Mouse (Mus musculus) kidney, embryonic 15.5 days (tissue): Measurements from ENCODE around the gene Retreg2. TPM values are rescaled to one million over a fixed set of nuclear protein-coding genes. Genes with fewer than 3 reads are reported as not detected.

ENCODE experiments used
- ATAC-seq: fragments of 200-750 bp; cut with Nextera tagmentation; replicated peaks from 2 replicates; pipeline ENCODE4 v1.8.0; 2017; ENCODE audit warnings: moderate TSS enrichment; ENCODE audit not compliant: low FRiP score
- H3K27ac ChIP-seq: fragments of 300-500 bp; sonication (generic); 2 replicates; pipeline ENCODE4 v1.5.1; 2015; ENCODE audit warnings: mild to moderate bottlenecking, inconsistent platforms
- H3K27me3 ChIP-seq: fragments of 300-500 bp; sonication (generic); 2 replicates; pipeline ENCODE4 v1.6.1; 2015; ENCODE audit warnings: inconsistent platforms
- H3K36me3 ChIP-seq: fragments of 300-500 bp; sonication (generic); 2 replicates; pipeline ENCODE4 v1.6.1; 2015; ENCODE audit warnings: inconsistent platforms
- H3K4me1 ChIP-seq: fragments of 300-500 bp; sonication (generic); 2 replicates; pipeline ENCODE4 v1.6.1; 2015; ENCODE audit warnings: inconsistent platforms
- H3K4me2 ChIP-seq: fragments of 300-500 bp; sonication (generic); 2 replicates; pipeline ENCODE4 v1.6.1; 2015; ENCODE audit warnings: moderate library complexity, mild to moderate bottlenecking, inconsistent platforms
- H3K4me3 ChIP-seq: fragments of 300-500 bp; sonication (generic); replicated peaks from 2 replicates; pipeline ENCODE4 v1.5.1; 2015; ENCODE audit warnings: mild to moderate bottlenecking, inconsistent platforms
- H3K9ac ChIP-seq: fragments of 300-500 bp; sonication (generic); 2 replicates; pipeline ENCODE4 v1.6.1; 2015; ENCODE audit warnings: mild to moderate bottlenecking, inconsistent platforms
- H3K9me3 ChIP-seq: fragments of 300-500 bp; sonication (generic); replicated peaks from 2 replicates; pipeline ENCODE4 v1.6.1; 2016; ENCODE audit warnings: inconsistent platforms
- WGBS: fragments of 180-500 bp; shearing (Covaris S2); methylation state at CpG from one replicate; pipeline ENCODE4 v1.1.7; 2015; ENCODE audit warnings: mixed read lengths; 5-methylcytosine and 5-hydroxymethylcytosine counted together
- polyA plus RNA-seq: library from polyadenylated mRNA; unstranded; fragments of >200 nt; fragmentation: Nextera tagmentation; extraction: Ambion mirVana; gene quantifications from 2 replicates; pipeline ENCODE4 v1.2.1, GENCODE M21; 2015

The Retreg2 gene
- polyA plus RNA-seq, 1 experiment from 2014 or later = 53.5 TPM

DNA sequence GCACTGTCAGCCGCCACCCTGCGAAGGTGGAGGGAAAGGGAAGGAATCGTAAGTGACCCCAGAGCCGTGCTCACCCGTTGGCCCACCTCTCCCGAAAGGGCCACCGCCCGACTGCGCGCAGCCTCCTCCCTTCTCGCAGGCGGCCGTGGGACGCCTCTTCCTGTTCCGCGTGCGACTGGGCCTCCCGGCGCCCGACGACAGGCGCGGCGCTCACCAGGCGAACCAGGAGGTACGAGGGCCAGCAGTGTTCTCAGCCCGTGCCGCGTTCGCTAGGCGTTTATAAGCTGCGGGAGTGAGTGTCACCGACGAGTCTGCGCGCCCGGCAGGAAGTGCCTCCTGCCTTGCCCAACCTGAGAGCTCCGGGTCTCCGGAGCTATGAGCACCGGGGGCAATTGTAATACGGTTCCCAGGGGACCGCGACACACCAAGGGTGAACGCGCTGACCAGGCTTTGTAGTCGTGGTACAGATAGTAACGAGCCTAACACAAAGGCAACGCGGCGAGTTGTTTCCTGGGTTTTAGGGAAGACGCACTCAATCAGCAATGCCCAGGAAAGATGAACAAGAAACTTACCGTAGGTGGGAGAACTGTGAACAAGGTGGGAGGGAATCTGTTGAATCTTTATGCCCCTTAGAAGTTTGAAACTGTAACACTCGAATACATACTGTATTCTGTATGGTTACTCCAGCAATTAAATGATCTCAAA lies 940 bp upstream of the Retreg2 start:
- H3K9ac ChIP-seq = peak overlapping the region; percentile 95
- peak overlapping the region; percentile 93 for H3K4me2 ChIP-seq
- peak; percentile 40 for ATAC-seq
- peak overlapping the region; percentile 98 for H3K27ac ChIP-seq
- peak overlapping the region; percentile 84 for H3K4me3 ChIP-seq
- H3K4me1 ChIP-seq = peaks cover 24% of the 10 kb centered on the region
- H3K9me3 ChIP-seq = no peaks in the 10 kb centered on the region
- no peaks in the 10 kb centered on the region for H3K27me3 ChIP-seq
- H3K36me3 ChIP-seq = peaks cover 56% of the 10 kb centered on the region
- WGBS = under 1% methylated on average over 53 of the region's 53 CpGs

DNA sequence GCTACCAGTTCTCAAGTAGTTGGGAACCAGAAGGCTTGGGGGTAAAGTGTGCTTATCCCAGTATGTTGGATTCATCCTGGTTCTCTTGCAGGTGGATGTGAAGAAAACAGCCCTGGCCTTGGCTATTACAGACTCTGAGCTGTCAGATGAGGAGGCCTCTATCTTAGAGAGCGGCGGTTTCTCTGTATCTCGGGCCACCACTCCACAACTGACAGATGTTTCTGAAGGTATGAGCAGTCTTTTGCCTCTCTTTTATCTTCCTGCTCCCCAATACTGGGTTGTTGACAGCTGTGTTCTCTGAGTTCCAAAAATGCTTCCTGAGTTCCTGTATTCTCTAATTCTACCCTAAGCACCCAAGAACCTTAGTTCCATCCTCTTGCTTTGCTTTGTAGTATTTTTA lies 3.0 kb downstream of the Retreg2 start:
- no peak for ATAC-seq

DNA sequence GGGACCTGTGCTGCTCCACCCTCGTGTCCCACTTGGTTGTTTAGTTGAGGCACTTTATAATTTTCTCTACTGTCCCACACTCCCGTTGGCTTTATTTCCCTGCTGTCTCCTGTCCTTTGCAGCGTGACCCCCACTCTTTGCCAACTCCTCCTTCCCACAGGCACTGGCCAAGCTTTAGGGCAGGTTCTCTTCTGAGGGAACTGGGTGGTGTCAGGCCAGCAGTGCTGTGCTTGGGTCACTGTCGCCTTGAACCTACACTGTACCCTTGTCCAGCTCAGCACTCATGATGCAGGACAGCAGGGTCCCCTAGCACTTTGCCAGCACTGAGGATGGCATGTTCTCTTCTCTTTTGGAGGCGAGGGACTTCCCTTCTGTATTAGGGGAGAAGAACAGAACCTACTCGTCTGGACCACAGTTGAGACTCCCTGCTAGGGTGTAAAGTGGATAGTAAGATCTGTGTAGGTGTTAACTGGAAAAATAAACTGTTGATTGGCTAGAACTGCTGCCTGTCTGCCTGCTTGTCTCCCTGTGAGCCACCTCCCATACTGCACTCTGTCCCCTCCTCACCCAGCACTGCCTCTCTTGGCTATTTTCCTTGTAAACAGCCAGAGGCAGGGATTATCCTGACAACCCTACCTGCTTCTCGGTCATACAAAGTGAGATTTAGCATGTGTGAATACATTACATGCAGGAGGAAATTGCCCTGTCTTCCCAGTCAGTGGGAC lies 5.0 kb downstream of the Retreg2 start:
- Histone ChIP-seq H3K4me1 (peaks cover 14% of the 10 kb centered on the region), H3K27ac (no peak overlapping the region), H3K9me3 (no peaks in the 10 kb centered on the region), H3K4me3 (no peak overlapping the region), H3K36me3 (peaks cover 58% of the 10 kb centered on the region), H3K9ac (no peak overlapping the region), H3K27me3 (no peaks in the 10 kb centered on the region), H3K4me2 (no peak overlapping the region)
- WGBS = 84% methylated on average over 7 of the region's 7 CpGs
- ATAC-seq = no peak

More for the DNA sequence above, 3.0 kb downstream of the Retreg2 start:
- peaks cover 23% of the 10 kb centered on the region for H3K4me1 ChIP-seq
- peaks cover 58% of the 10 kb centered on the region for H3K36me3 ChIP-seq
- no peak overlapping the region for H3K4me2 ChIP-seq
- no peaks in the 10 kb centered on the region for H3K9me3 ChIP-seq
- no peak overlapping the region for H3K27ac ChIP-seq
- 97% methylated on average over 3 of the region's 3 CpGs for WGBS
- H3K9ac ChIP-seq = no peak overlapping the region
- no peak overlapping the region for H3K4me3 ChIP-seq
- H3K27me3 ChIP-seq = no peaks in the 10 kb centered on the region

DNA sequence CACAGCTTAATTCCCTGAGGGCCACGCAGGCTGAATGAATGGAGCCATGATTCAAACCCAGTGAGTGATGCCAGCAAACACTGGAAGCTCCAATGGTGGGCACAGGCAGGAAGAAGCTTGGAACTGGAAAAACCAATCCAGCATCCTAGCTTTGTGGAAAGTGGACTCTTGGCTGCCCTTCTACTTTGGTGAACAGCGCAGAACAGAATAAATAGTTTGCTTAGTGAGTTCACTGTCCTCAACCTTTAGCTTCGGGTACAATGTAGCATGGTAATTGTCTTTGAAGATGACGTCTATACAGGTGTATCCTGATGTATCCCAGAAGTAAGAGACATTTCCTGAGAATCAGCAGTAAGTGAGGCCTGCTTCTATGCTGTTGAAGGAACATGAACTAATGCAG lies 6.1 kb downstream of the Retreg2 start:
- H3K36me3 ChIP-seq = peaks cover 58% of the 10 kb centered on the region

DNA sequence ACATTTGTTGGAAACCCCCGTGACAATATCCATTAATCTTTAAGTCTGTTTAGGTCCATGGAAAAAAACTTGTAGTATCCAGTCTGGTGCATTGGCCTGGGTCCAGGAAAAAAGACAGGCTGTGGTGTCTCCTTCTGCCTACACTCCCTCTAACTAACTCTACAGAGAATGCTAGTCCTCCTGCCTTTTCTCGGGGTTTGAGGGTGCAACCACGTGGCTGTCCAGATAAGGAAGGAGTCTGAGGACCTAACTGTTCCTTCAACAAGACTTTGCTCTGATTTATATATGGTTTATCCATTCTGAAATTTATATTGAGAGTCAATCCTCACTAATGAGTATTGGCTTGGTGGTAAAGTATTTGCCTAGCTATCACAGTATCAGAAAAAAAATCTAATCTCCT lies 13.3 kb downstream of the Retreg2 start:
- H3K4me3 ChIP-seq = no peak overlapping the region
- no peaks in the 10 kb centered on the region for H3K4me1 ChIP-seq
- H3K9ac ChIP-seq = no peak overlapping the region
- H3K36me3 ChIP-seq = no peaks in the 10 kb centered on the region
- WGBS = 53% methylated on average over 3 of the region's 3 CpGs
- H3K27ac ChIP-seq = no peak overlapping the region
- ATAC-seq = no peak
- H3K4me2 ChIP-seq = no peak overlapping the region
- no peaks in the 10 kb centered on the region for H3K9me3 ChIP-seq
- no peaks in the 10 kb centered on the region for H3K27me3 ChIP-seq

More for the DNA sequence above, 6.1 kb downstream of the Retreg2 start:
- Histone ChIP-seq H3K9ac (no peak overlapping the region), H3K4me3 (no peak overlapping the region), H3K9me3 (no peaks in the 10 kb centered on the region), H3K27me3 (no peaks in the 10 kb centered on the region), H3K27ac (no peak overlapping the region), H3K4me1 (peaks cover 7% of the 10 kb centered on the region), H3K4me2 (no peak overlapping the region)
- WGBS = 91% methylated on average over 4 of the region's 4 CpGs
- ATAC-seq = no peak

DNA sequence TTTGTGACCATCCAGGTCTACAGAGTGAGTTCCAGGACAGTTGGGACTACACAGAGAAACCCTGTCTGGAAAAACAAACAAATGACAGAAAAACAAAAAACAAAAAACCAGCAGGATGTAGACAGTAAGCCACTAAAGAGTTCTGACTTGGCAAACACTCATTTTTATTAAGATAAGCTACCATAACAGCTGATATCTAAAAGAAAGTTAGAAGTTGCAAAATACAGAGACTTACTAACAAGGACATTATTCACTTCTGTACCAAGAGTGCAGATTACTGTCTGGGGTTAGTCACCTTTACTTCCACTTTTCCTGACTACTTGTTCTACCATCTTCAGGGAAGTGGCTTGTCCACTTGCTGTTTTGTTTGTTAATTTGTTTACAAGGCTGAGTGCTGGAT lies 16.4 kb downstream of the Retreg2 start:
- Histone ChIP-seq H3K27ac (no peak overlapping the region), H3K27me3 (no peaks in the 10 kb centered on the region), H3K4me2 (no peak overlapping the region), H3K9ac (no peak overlapping the region), H3K9me3 (no peaks in the 10 kb centered on the region), H3K4me1 (no peaks in the 10 kb centered on the region), H3K4me3 (no peak overlapping the region), H3K36me3 (no peaks in the 10 kb centered on the region)
- no peak for ATAC-seq

DNA sequence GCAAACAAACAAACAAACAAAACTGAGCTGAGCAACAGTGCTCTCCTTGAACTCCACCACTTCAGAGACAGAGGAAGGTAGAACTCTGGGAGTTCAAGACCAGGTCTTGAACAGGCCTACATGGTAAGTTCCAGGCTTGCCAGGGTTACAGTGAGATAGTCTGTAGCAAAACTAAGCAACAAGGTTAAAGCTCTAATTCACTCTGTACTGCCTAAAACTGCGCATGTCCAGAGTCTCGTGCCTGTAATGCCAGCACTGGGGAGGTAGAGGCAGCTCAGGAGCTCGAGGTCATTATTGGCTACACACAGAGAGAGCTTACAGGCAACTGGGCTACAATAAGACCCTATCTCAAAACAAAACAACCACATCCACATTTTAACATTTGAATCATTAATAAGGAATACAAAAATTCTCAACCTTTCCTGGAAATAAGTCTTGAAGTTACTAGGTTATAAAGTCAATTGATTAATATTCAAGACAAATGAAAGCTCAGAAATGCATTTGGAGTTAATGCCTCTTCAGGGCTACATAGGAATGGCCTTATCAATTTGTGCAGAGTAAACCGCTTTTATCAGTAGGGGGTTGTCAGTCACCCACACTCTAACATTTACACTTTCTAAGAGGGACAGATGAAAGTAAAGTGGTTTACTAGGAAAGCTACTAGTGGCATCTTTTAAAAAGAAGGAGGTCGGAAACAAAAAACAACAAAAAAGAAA lies 17.1 kb downstream of the Retreg2 start:
- Histone ChIP-seq H3K36me3 (no peaks in the 10 kb centered on the region), H3K4me1 (no peaks in the 10 kb centered on the region), H3K27ac (no peak overlapping the region), H3K4me2 (no peak overlapping the region), H3K4me3 (no peak overlapping the region), H3K27me3 (no peaks in the 10 kb centered on the region), H3K9ac (no peak overlapping the region), H3K9me3 (no peaks in the 10 kb centered on the region)
- no peak for ATAC-seq
- WGBS = 75% methylated on average over 5 of the region's 5 CpGs

DNA sequence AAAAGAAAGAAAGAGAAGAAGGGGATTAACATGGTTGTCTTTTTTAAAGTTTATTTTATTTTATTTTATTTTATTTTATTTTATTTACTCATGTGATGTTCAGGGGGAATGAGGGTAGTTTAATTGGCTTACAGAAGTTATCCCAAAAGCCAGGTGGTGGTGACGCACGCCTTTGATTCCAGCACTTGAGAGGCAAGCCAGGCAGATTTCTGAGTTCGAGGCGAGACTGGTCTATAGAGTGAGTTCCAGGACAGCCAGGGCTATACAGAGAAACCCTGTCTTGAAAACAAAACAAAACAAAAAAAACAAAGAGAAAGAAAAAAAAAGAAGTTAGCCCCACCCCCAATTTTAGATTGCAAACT lies 17.7 kb downstream of the Retreg2 start:
- no peak overlapping the region for H3K4me3 ChIP-seq
- no peak overlapping the region for H3K4me2 ChIP-seq
- H3K36me3 ChIP-seq = no peaks in the 10 kb centered on the region
- 83% methylated on average over 4 of the region's 4 CpGs for WGBS
- no peak overlapping the region for H3K9ac ChIP-seq
- no peaks in the 10 kb centered on the region for H3K27me3 ChIP-seq
- no peak overlapping the region for H3K27ac ChIP-seq
- H3K4me1 ChIP-seq = no peaks in the 10 kb centered on the region
- H3K9me3 ChIP-seq = no peaks in the 10 kb centered on the region
- ATAC-seq = no peak

DNA sequence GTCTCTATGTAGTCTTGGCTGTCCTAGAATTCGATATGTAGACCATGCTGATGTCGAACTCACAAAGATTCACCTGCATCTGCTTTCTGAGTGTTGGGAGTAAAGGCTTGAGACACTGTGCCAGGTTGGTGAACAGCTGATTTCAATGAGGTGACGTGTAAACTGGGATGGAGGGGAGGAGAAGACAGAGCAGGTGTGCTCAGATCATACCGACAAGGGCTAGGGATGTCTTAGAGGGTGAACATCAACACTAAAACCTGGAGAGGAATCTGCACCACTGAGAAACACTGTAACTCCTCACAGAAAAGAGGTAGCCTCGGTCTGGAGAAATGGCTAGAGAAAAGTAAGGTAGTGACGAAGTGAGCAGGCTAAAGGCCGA lies 25.5 kb downstream of the Retreg2 start:
- Histone ChIP-seq H3K27me3 (no peaks in the 10 kb centered on the region), H3K9ac (peak overlapping the region; percentile 70), H3K4me3 (peak overlapping the region; percentile 85), H3K27ac (peak overlapping the region; percentile 94), H3K36me3 (peaks cover 33% of the 10 kb centered on the region), H3K4me1 (peaks cover 16% of the 10 kb centered on the region), H3K9me3 (no peaks in the 10 kb centered on the region), H3K4me2 (peak overlapping the region; percentile 82)
- 10% methylated on average over 7 of the region's 7 CpGs for WGBS
- peak; percentile 26; the same call in 1 of the 2 replicates for ATAC-seq

DNA sequence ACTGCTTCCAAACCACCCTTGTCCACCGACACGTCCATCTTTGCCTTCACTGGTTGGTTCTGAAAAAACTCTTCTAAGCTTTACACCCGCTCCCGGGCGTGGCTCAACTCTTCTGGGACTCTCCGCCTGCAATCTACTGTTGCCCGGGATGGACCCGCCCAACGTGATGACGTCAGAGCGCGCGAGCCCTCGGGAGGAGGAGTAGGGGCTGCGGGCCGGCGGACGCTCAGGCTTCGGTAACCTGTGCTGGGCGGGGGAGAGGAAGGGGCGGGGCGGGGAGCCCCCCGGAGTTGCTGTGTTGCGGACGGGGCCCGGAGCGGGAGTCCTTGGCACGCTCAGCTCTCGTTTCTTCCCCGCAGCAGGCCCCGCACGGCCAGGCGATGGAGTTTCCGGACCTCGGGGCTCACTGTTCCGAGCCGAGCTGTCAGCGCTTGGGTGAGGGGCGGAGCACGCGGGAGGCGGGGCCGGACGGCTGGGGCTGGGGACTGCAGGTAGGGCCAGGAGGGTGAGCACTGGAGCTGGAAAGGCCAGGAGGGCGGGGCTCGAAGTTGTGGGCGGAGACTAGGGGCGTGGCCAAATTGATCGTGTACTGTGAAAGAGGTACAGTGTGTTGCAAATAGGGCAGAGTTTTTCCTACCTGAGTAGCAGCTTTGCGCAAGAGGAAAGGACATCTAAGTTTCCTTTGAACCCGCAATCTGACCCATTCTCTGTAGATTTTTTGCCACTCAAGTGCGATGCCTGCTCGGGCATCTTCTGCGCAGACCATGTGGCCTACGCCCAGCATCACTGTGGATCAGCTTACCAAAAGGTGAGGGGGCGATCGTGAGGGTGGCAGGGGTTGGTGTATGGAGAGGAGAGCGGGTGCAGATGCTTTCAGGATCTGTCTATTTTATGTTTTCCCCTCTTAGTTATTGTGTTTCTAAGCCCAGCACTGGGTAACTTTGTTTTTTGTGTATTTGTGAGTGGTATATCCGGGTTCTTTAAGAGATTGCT lies 26.2 kb downstream of the Retreg2 start, which contains the start of gene Zfand2b:
TSS of gene Zfand2b (plus strand) at position 175 of the 993 bp plus-strand sequence.
- Histone ChIP-seq H3K9ac (peak within 1 kb of the TSS; percentile 70), H3K36me3 (peaks cover 40% of the 10 kb centered on the region), H3K4me1 (peaks cover 16% of the 10 kb centered on the region), H3K27me3 (no peaks in the 10 kb centered on the region), H3K4me2 (peak within 1 kb of the TSS; percentile 82), H3K9me3 (no peaks in the 10 kb centered on the region), H3K27ac (peak within 1 kb of the TSS; percentile 94), H3K4me3 (peak within 1 kb of the TSS; percentile 85)
- ATAC-seq = peak; percentile 98
- WGBS = under 1% methylated on average over 56 of the region's 59 CpGs

DNA sequence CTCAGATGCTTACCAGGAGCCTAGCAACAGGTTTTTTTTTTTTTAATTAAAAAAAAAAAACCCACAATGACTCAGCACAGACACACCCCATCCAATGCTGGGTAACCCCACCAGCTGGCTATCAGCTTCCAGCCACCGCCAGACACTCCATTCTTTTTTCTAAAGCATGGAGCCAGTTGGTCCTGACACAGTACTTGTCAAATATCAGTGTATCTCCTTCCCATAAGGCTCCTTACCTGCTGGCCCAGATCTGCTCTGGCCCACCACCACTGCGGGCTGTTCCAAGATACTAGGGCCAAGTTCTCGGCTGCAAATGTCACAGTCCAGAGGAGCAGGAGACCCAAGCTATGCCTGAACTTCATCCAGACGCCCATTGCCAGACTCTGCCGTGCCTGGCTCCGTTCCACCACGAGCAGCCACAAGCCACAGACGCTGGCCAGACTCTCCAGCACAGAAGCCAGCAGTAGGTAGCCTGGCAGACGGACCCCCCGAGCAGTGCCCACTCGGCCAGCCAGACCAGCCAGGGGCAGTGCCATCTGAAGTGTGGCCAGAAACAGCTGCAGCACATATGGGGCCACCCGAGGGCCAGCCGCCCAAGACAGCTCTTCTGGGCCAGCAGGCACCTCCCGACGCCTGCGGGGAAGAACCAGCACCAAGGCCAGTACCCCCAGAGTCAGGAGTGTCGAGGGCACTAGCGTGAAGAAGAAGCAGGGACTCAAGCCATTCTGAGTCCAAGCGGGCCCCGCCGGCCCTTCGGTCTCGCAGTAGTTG lies 36.9 kb downstream of the Retreg2 start:
- H3K9me3 ChIP-seq = no peaks in the 10 kb centered on the region
- peaks cover 65% of the 10 kb centered on the region for H3K36me3 ChIP-seq
- peak overlapping the region; percentile 83 for H3K4me2 ChIP-seq
- H3K4me1 ChIP-seq = peaks cover 20% of the 10 kb centered on the region
- H3K27ac ChIP-seq = peak overlapping the region; percentile 49
- H3K27me3 ChIP-seq = no peaks in the 10 kb centered on the region
- 6% methylated on average over 23 of the region's 23 CpGs for WGBS
- H3K9ac ChIP-seq = peak overlapping the region; percentile 57
- peak overlapping the region; percentile 64 for H3K4me3 ChIP-seq
- ATAC-seq = peak; percentile 16; the same call in 1 of the 2 replicates
